Mouse (Mus musculus) liver, embryonic 14.5 days (tissue): ENCODE measurements around the gene Rdh19. TPM values are rescaled to one million over a fixed set of nuclear protein-coding genes. Genes with fewer than 3 reads are reported as not detected.

Source experiments
- ATAC-seq: fragments of 200-750 bp; cut with Nextera tagmentation; 2 replicates; pipeline ENCODE4 v1.8.0; 2017; ENCODE audit warnings: moderate number of reproducible peaks, mild to moderate bottlenecking, moderate library complexity; ENCODE audit not compliant: insufficient read depth
- DNase-seq, 3 experiments: peaks; one replicate each; pipeline ENCODE4 v3.0.0-alpha.2; 2012 to 2013; ENCODE audit warnings: low read depth in 3 of 3, low spot score in 3 of 3
- H3K27ac ChIP-seq: fragments of 300-500 bp; sonication (generic); 2 replicates; pipeline ENCODE4 v1.5.1; 2014; ENCODE audit warnings: moderate library complexity, mild to moderate bottlenecking, control low read depth, inconsistent platforms
- H3K27me3 ChIP-seq: fragments of 300-500 bp; sonication (generic); 2 replicates; pipeline ENCODE4 v1.6.1; 2014; ENCODE audit warnings: mild to moderate bottlenecking, low read length, moderate library complexity; ENCODE audit not compliant: control insufficient read depth, insufficient read depth
- H3K36me3 ChIP-seq: fragments of 300-500 bp; sonication (generic); replicated peaks from 2 replicates; pipeline ENCODE4 v1.6.1; 2014; ENCODE audit warnings: low read depth; ENCODE audit not compliant: control insufficient read depth, insufficient read depth
- H3K4me1 ChIP-seq, 2 experiments: fragments of 200-500 bp in 1 of 2; fragments of 300-500 bp in 1 of 2; sonication (generic) in 1 of 2; replicated peaks; 2 replicates each; pipeline ENCODE4 v1.6.1; 2012 to 2014; ENCODE audit warnings: antibody characterized with exemption in 1 of 2, inconsistent platforms in 1 of 2, low read length in 1 of 2; ENCODE audit not compliant: control insufficient read depth in 2 of 2, insufficient read depth in 2 of 2
- H3K4me2 ChIP-seq: fragments of 300-500 bp; sonication (generic); 2 replicates; pipeline ENCODE4 v1.6.1; 2014; ENCODE audit warnings: low read depth, mild to moderate bottlenecking, control low read depth, moderate library complexity
- H3K4me3 ChIP-seq, 2 experiments: fragments of 200-500 bp in 1 of 2; fragments of 300-500 bp in 1 of 2; sonication (generic) in 1 of 2; 2 replicates each; pipeline ENCODE4 v1.5.1; 2012 to 2014; ENCODE audit warnings: low read depth in 2 of 2, low read length in 2 of 2, mild to moderate bottlenecking in 2 of 2, control low read depth in 1 of 2, inconsistent platforms in 1 of 2, moderate library complexity in 1 of 2; ENCODE audit not compliant: insufficient read depth in 1 of 2
- H3K9ac ChIP-seq: fragments of 300-500 bp; sonication (generic); replicated peaks from 2 replicates; pipeline ENCODE4 v1.6.1; 2014; ENCODE audit warnings: mild to moderate bottlenecking, control low read depth, moderate library complexity
- H3K9me3 ChIP-seq: fragments of 300-500 bp; sonication (generic); 2 replicates; pipeline ENCODE4 v1.6.1; 2016; ENCODE audit warnings: low read length, mixed read lengths; ENCODE audit not compliant: control insufficient read depth
- CTCF ChIP-seq: IDR thresholded peaks from 2 replicates; pipeline ENCODE4 v1.5.1; 2016; ENCODE audit warnings: antibody characterized with exemption, low read depth, control low read depth
- EP300 ChIP-seq: IDR thresholded peaks from 2 replicates; pipeline ENCODE4 v1.6.1; 2016; ENCODE audit warnings: antibody characterized with exemption, low read depth
- WGBS: fragments of 180-500 bp; shearing (Covaris S2); extraction: QIAGEN DNeasy Blood & Tissue Kit; methylation state at CpG from one replicate; pipeline ENCODE4 v1.1.7; 2014; ENCODE audit not compliant: insufficient replicate concordance; 5-methylcytosine and 5-hydroxymethylcytosine counted together
- polyA plus RNA-seq, 2 experiments: library from polyadenylated mRNA; depleted of rRNA in 1 of 2; stranded (reverse) in 1 of 2; unstranded in 1 of 2; fragments of >200 nt; fragmentation: Nextera tagmentation in 1 of 2; extraction: Ambion mirVana in 1 of 2; gene quantifications; 2 replicates each; pipeline versions ENCODE4 v1.2.1 to v1.2.3; 2012 to 2014

The Rdh19 gene
- polyA plus RNA-seq (2012; rRNA removed) = 0.03 and 0.06 TPM in 2 replicates
- not detected in 2 replicates for polyA plus RNA-seq (2014; fragmentation: Nextera tagmentation; extraction: Ambion mirVana)

DNA sequence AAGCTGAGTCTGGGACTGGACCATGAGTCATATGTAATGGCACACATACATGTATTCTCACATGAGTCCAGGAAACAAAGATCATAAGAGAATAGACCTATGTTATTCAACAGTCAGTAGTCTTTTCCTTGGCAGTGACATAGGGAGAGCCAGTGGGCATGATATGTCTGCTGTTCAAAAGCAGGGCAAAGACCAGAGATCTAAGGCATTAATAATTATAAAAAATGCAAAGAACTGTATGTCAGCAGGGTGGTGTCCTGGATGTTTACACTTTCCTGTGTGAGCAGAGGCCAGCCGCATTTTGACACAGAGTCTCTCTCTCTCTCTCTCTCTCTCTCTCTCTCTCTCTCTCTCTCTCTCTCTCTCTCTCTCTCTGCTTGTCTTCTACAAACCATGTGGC, at the start of gene Rdh19:
Rdh19 (plus strand) TSS at position 301 of the 400 bp plus-strand sequence.
- no peak within 1 kb of the TSS for H3K27ac ChIP-seq
- ATAC-seq (no peak), DNase-seq (no peak)
- H3K4me2 ChIP-seq = no peak within 1 kb of the TSS
- H3K9ac ChIP-seq = no peak within 1 kb of the TSS
- H3K36me3 ChIP-seq = no peaks in the 10 kb centered on the region
- no peak for TF ChIP-seq CTCF
- no peak for TF ChIP-seq EP300
- H3K27me3 ChIP-seq = no peaks in the 10 kb centered on the region
- H3K4me3 ChIP-seq = no peak within 1 kb of the TSS
- WGBS = 57% methylated on average over 1 of the region's 1 CpGs
- no peaks in the 10 kb centered on the region; a peak in 1 of 4 replicates for H3K4me1 ChIP-seq
- no peaks in the 10 kb centered on the region for H3K9me3 ChIP-seq

DNA sequence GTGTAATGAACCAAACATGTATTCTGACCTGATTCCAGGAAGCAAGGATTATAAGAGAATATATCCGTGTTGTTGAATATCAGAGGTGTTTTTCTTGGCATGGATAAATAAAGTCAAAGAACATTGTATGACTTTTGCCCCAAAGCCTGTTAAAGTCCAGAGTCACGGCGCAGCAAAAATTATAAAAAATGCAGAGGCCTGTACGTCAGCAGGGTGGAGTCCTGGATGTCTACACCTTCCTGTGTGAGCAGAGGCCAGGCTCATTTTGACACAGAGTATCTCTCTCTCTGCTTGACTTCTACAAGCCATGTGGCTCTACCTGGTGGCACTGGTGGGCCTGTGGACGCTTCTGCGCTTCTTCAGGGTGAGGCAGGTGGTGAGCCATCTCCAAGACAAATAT, 48.8 kb upstream of the Rdh19 start, which contains the start of gene Rdh16:
Rdh16 (plus strand) TSS at position 262 of the 400 bp plus-strand sequence.
- H3K4me1 ChIP-seq = no peaks in the 10 kb centered on the region
- H3K27me3 ChIP-seq = no peaks in the 10 kb centered on the region
- no peak within 1 kb of the TSS for H3K4me2 ChIP-seq
- H3K9me3 ChIP-seq = no peaks in the 10 kb centered on the region; the same call in 1 of the 2 replicates
- no peaks in the 10 kb centered on the region for H3K36me3 ChIP-seq
- DNase-seq (no peak), ATAC-seq (no peak)
- WGBS = 60% methylated on average over 6 of the region's 6 CpGs
- TF ChIP-seq EP300 (no peak), CTCF (no peak)
- H3K27ac ChIP-seq = no peak within 1 kb of the TSS
- H3K4me3 ChIP-seq = no peak within 1 kb of the TSS
- H3K9ac ChIP-seq = no peak within 1 kb of the TSS

DNA sequence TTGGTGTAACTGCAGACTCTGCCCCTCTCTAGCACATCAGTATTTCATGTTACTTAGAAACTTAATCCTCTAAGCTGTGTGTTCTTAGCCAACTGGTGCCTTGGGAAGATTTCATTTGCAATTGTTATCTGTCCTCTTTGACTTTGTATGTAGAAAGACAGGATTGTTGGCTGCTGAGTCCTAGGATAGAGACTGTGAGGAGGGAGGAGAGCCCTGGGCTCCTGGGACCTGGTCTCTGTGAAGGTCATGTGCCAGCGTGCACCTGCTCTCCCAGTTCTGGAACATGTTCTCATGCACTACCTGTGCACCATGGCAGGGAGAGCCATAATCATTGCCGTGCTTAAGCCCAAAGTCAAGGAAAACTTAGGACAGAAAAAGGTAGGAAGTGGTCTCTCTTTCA, 48.1 kb upstream of the Rdh19 start:
- Histone ChIP-seq H3K9me3 (no peaks in the 10 kb centered on the region; the same call in 1 of the 2 replicates), H3K9ac (no peak overlapping the region), H3K4me1 (no peaks in the 10 kb centered on the region), H3K36me3 (no peaks in the 10 kb centered on the region), H3K27ac (no peak overlapping the region), H3K4me2 (no peak overlapping the region), H3K4me3 (no peak overlapping the region), H3K27me3 (no peaks in the 10 kb centered on the region)
- ATAC-seq (no peak), DNase-seq (no peak)
- TF ChIP-seq EP300 (no peak), CTCF (no peak)
- WGBS = 34% methylated on average over 2 of the region's 2 CpGs

DNA sequence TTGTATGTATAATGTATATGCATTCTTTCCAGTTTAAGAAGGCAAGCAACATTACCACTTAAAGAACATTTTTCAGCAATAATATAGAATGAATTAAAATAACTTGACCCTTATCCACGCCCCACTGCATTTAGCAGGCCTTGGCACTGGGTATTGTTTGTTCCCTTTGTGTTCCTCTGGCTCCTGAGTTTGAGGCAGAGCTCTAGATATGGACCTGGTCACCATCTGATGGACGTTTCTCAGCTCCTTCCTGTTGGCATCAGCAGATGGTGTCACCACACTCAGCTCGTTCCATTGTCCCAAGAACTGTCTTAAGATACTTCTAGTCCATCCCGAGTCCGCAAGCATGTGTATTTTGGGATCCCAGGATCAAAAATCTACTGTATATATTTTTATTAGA, 47.5 kb upstream of the Rdh19 start:
- H3K4me2 ChIP-seq = no peak overlapping the region
- no peaks in the 10 kb centered on the region for H3K36me3 ChIP-seq
- no peaks in the 10 kb centered on the region for H3K4me1 ChIP-seq
- no peaks in the 10 kb centered on the region for H3K27me3 ChIP-seq
- no peak overlapping the region for H3K27ac ChIP-seq
- H3K9ac ChIP-seq = no peak overlapping the region
- 50% methylated on average over 5 of the region's 5 CpGs for WGBS
- no peak for ATAC-seq
- no peak overlapping the region for H3K4me3 ChIP-seq
- TF ChIP-seq EP300 (no peak), CTCF (no peak)
- no peaks in the 10 kb centered on the region for H3K9me3 ChIP-seq
- no peak for DNase-seq

DNA sequence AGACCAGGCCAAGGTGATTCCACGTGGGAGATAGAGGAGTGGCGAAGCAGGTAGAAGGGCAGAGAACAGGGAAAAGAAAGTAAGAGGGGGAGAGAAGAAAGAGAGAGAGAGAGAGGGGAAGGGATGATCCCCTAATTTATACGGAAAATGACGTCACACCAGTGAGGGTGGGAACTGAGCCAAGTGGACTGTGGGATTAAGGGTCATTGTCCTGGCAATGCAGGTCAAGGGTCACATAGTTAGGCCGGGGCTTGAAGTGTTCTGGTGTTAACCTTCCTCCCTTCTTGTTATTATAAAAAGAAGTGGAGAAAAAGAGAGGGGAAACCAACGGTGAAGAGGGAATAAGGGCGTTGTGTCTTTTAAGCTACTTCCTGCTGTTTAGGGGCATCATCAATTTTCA, 45.3 kb upstream of the Rdh19 start:
- no peaks in the 10 kb centered on the region for H3K4me1 ChIP-seq
- 52% methylated on average over 7 of the region's 7 CpGs for WGBS
- H3K9me3 ChIP-seq = no peaks in the 10 kb centered on the region
- no peak for DNase-seq
- H3K9ac ChIP-seq = no peak overlapping the region
- H3K27ac ChIP-seq = no peak overlapping the region
- no peak overlapping the region for H3K4me3 ChIP-seq
- no peak for ATAC-seq
- no peak overlapping the region for H3K4me2 ChIP-seq
- H3K27me3 ChIP-seq = no peaks in the 10 kb centered on the region
- no peaks in the 10 kb centered on the region for H3K36me3 ChIP-seq
- TF ChIP-seq EP300 (no peak), CTCF (no peak)
